ENCODE assay signal across 8 mouse cellular contexts in the genomic region with DNA sequence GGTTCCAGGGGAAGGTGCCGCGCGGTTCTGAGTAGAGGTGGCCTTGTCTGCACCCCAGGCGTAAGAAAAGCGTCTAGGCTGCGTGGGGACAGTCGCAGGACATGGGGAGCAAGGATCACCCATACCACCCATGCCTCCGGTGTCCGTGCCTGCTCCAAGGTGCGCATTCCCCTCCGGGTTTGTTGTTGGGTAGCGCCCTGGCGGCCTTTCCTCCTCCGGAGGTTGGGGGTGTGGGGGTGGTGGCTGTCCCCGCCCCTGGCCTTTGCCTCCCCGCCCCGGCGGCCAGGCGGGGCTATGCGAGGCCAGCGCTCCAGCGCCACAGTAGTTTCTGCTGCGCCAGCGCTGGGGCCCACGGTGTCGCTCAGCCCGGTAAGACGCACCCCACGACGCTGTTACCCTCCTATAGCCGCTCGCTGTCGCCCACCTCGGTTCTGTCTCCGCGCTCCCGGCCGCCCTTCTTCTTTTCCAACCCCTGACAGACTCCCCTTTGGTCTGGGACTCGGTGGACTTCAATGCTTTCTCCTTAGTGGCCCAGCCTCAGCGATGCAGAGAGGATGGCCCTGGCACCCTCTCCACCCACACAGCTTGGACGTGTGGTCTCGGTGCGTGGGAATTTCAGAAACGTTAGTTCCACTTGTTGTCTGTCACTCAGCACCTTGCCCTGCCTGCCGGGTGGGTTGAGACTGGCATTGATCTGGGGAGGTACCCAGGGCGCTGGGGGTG. TPM values are rescaled to one million over a fixed set of nuclear protein-coding genes. Genes with fewer than 3 reads are reported as not detected.
DNase-seq lines count a peak whose midpoint lies in the region; ATAC-seq and TF ChIP-seq lines count a peak whose summit lies in the region.

TSS of gene Sqor (plus strand) at position 167 of the 723 bp plus-strand sequence.

- peak within 1 kb of the TSS; percentile 47 for H3K9ac ChIP-seq in hindbrain, postnatal 0 days (replicated peaks; ENCODE audit: low read length)

- peak within 1 kb of the TSS; percentile 48 for H3K4me3 ChIP-seq in hindbrain, postnatal 0 days (ENCODE audit: low read length)

- peak; percentile 77 for DNase-seq in adipocyte (ENCODE audit: low spot score)
- peak; percentile 78 for DNase-seq in gastrocnemius, postnatal 14 days
- DNase-seq in hindbrain, postnatal 0 days (ENCODE audit: low spot score) = peak; percentile 25
- DNase-seq in left cerebral cortex, postnatal 4 days = peak; percentile 35
- peak; percentile 39 for DNase-seq in mesoderm, embryonic 11.5 days (ENCODE audit: low read depth, low spot score)
- DNase-seq in right cerebral cortex, postnatal 4 days = peak; percentile 10
- peak; percentile 72 to 74 for DNase-seq in urinary bladder, postnatal 4 days (ENCODE audit: low spot score in 2 of 2)

- TF ChIP-seq CTCF in hindbrain, postnatal 0 days (IDR thresholded peaks at IDR 0.05; ENCODE audit: low read depth) = no peak

- no peaks in the 10 kb centered on the region for H3K4me1 ChIP-seq in hindbrain, postnatal 0 days (ENCODE audit: insufficient read depth, low read length)

- H3K27me3 ChIP-seq in hindbrain, postnatal 0 days (ENCODE audit: insufficient read depth, low read length) = peaks cover 3% of the 10 kb centered on the region; the same call in 1 of the 2 replicates

- H3K27ac ChIP-seq in hindbrain, postnatal 0 days = no peak within 1 kb of the TSS

- WGBS in hindbrain, postnatal 0 days = 1% methylated on average over 45 of the region's 46 CpGs

- peak; percentile 92 for ATAC-seq in common myeloid progenitor, adult 5-6 weeks (replicated peaks; ENCODE audit: low read depth, poor library complexity, severe bottlenecking)
- ATAC-seq in hindbrain, postnatal 0 days = peak; percentile 76

- intact Hi-C loops in gastrocnemius, postnatal 14 days (cut with DNase I; ENCODE audit: low total_unique reads) = no loop called here
- intact Hi-C loops in left cerebral cortex, postnatal 4 days (cut with DNase I) = no loop called here

- no peaks in the 10 kb centered on the region for H3K9me3 ChIP-seq in hindbrain, postnatal 0 days (ENCODE audit: low read length)

- no peaks in the 10 kb centered on the region for H3K36me3 ChIP-seq in hindbrain, postnatal 0 days (ENCODE audit: insufficient read depth, low read length)

- peak within 1 kb of the TSS; percentile 95 for H3K4me2 ChIP-seq in hindbrain, postnatal 0 days (ENCODE audit: low read depth, low read length)

RNA-seq across cellular contexts. Expression of gene Sqor, which starts in this region (rescaled TPM):
- total RNA-seq in common myeloid progenitor, adult 5-6 weeks (2017) = 18.8 and 30.8 TPM in 2 replicates
- 10 to 100 TPM in 1 of 2 experiments, 1 to 10 TPM in 1; 9.0 to 12.6 TPM for total RNA-seq in gastrocnemius, postnatal 14 days (2021)
- 2.9 and 3.2 TPM in 2 replicates for total RNA-seq in hindbrain, postnatal 0 days (2014; rRNA removed)
- 4.4 and 5.7 TPM in 2 replicates for polyA plus RNA-seq in hindbrain, postnatal 0 days (2015; fragmentation: Nextera tagmentation; extraction: Ambion mirVana)
- total RNA-seq in left cerebral cortex, postnatal 4 days (2021) = 1 to 10 TPM; 1.6 to 4.1 TPM

Comparison
In these comparisons a context has a peak if more than half of its experiments do, and no peak if none do; other contexts are left out.
1. DNase-seq: peak in every context shown above with its lines; median percentile 78 in gastrocnemius, postnatal 14 days; 77 in adipocyte; 73 in urinary bladder, postnatal 4 days; 39 in mesoderm, embryonic 11.5 days; 35 in left cerebral cortex, postnatal 4 days; 25 in hindbrain, postnatal 0 days; 10 in right cerebral cortex, postnatal 4 days.